Mouse (Mus musculus) kidney, adult 2 months (tissue): Measurements from ENCODE around the gene Ccdc134. TPM values are rescaled to one million over a fixed set of nuclear protein-coding genes. Genes with fewer than 3 reads are reported as not detected.

Experiments
- DNase-seq: peaks from one replicate; pipeline ENCODE4 v3.0.0; 2021
- H3K27ac ChIP-seq: fragments of 200-500 bp; 2 replicates; pipeline ENCODE4 v1.5.1; 2012; ENCODE audit warnings: low read depth, low read length, control low read depth, inconsistent platforms; ENCODE audit not compliant: insufficient read depth
- H3K27me3 ChIP-seq: fragments of 200-500 bp; replicated peaks from 2 replicates; pipeline ENCODE4 v1.6.1; 2012; ENCODE audit warnings: mild to moderate bottlenecking, moderate library complexity, low read length, inconsistent platforms; ENCODE audit not compliant: control insufficient read depth, insufficient read depth
- H3K36me3 ChIP-seq: fragments of 200-500 bp; 2 replicates; pipeline ENCODE4 v1.6.1; 2012; ENCODE audit warnings: mild to moderate bottlenecking, moderate library complexity, low read length, inconsistent platforms; ENCODE audit not compliant: control insufficient read depth, insufficient read depth
- H3K4me1 ChIP-seq: fragments of 200-500 bp; 2 replicates; pipeline ENCODE4 v1.6.1; 2011; ENCODE audit warnings: low read length; ENCODE audit not compliant: control insufficient read depth, insufficient read depth
- H3K4me3 ChIP-seq: fragments of 200-500 bp; 2 replicates; pipeline ENCODE4 v1.5.1; 2011; ENCODE audit warnings: mild to moderate bottlenecking, low read depth, low read length, control low read depth; ENCODE audit not compliant: insufficient read depth
- CTCF ChIP-seq: fragments of 200-500 bp; conservative IDR thresholded peaks from 2 replicates; pipeline ENCODE4 v1.5.1; 2011; ENCODE audit warnings: low read depth, mild to moderate bottlenecking, control low read depth, low read length, moderate library complexity, mixed read lengths; ENCODE audit not compliant: insufficient read depth, insufficient read length
- POLR2A ChIP-seq: fragments of 200-500 bp; IDR thresholded peaks from one replicate; pipeline ENCODE4 v1.6.1; 2011; ENCODE audit warnings: low read depth, low read length, control low read depth
- WGBS: fragments of 180-500 bp; shearing (Covaris S2); methylation state at CpG from one replicate; pipeline ENCODE4 v1.1.7; 2018; 5-methylcytosine and 5-hydroxymethylcytosine counted together
- polyA plus RNA-seq: library from polyadenylated mRNA; depleted of rRNA; stranded (reverse); fragments of >200 nt; gene quantifications from 2 replicates; pipeline ENCODE4 v1.2.3, GENCODE M21; 2012

Ccdc134 gene
- polyA plus RNA-seq, 1 experiment = 6.9 TPM

GRCm38 (mm10) chr15:82160731-82161640 lies 33.3 kb downstream of the Ccdc134 start:
- H3K36me3 ChIP-seq = no peaks in the 10 kb centered on the region
- H3K27ac ChIP-seq = no peak overlapping the region
- no peak overlapping the region for H3K4me3 ChIP-seq
- H3K27me3 ChIP-seq = no peaks in the 10 kb centered on the region
- peak; percentile 23 for DNase-seq
- H3K4me1 ChIP-seq = peaks cover 30% of the 10 kb centered on the region
- TF ChIP-seq CTCF (no peak), POLR2A (no peak)
- WGBS = 47% methylated on average over 11 of the region's 11 CpGs

- Histone ChIP-seq H3K36me3 (no peaks in the 10 kb centered on the region), H3K27ac (no peak overlapping the region), H3K4me3 (no peak overlapping the region), H3K4me1 (peaks cover 36% of the 10 kb centered on the region), H3K27me3 (no peaks in the 10 kb centered on the region)
- TF ChIP-seq CTCF (no peak), POLR2A (no peak)
- DNase-seq = no peak
- 90% methylated on average over 12 of the region's 12 CpGs for WGBS
Observed at GRCm38 (mm10) chr15:82161965-82162600, 34.4 kb downstream of the Ccdc134 start.

DNA sequence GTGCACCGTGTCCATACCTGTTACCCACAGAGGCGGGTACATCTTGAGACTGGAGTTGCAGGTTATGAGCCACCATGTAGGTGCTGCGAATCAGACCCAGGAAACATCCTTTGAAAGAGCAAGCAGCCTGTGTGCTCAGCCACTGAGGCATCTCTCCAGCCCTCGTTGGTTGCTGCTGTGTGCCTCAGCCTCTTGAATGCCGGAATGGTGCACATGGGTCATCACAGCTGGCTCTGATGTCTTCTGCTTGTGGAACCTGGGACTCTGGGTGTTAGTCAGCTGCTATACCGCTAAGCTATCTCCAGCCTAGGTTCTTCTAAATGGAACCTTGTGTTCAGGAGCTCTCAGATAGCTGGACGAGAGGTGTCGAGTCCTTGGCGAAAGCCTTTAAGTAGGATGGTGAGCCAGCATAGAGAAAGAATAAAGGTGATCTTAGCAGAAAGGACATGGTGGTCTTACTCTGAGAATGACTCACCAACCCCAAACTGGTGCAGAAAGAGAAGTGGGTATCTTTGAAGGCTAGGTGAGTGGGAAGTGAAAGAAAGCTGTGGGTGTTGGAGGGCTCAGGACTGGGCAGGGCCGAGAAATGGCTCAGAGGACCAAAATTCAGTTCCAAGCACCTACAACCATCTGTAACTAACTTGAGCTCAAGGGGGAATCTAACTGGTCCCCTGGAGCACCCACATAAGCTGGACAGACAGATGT lies 35.8 kb downstream of the Ccdc134 start:
- H3K4me1 ChIP-seq = peaks cover 51% of the 10 kb centered on the region
- H3K27me3 ChIP-seq = no peaks in the 10 kb centered on the region
- TF ChIP-seq POLR2A = no peak
- no peak for TF ChIP-seq CTCF
- no peak for DNase-seq
- H3K27ac ChIP-seq = no peak overlapping the region
- H3K4me3 ChIP-seq = no peak overlapping the region
- WGBS = 85% methylated on average over 10 of the region's 10 CpGs
- H3K36me3 ChIP-seq = no peaks in the 10 kb centered on the region

GRCm38 (mm10) chr15:82164061-82164399 lies 36.3 kb downstream of the Ccdc134 start:
- Histone ChIP-seq H3K27ac (no peak overlapping the region), H3K27me3 (no peaks in the 10 kb centered on the region), H3K4me1 (peaks cover 53% of the 10 kb centered on the region), H3K36me3 (no peaks in the 10 kb centered on the region), H3K4me3 (no peak overlapping the region)
- WGBS = 59% methylated on average over 4 of the region's 4 CpGs
- peak; percentile 25 for DNase-seq
- TF ChIP-seq POLR2A (no peak), CTCF (peak; percentile 15; the same call in 1 of the 2 replicates)

GRCm38 (mm10) chr15:82164496-82164895 lies 36.8 kb downstream of the Ccdc134 start:
- Histone ChIP-seq H3K27me3 (no peaks in the 10 kb centered on the region), H3K4me3 (no peak overlapping the region), H3K4me1 (peaks cover 53% of the 10 kb centered on the region), H3K36me3 (no peaks in the 10 kb centered on the region), H3K27ac (no peak overlapping the region)
- no peak for TF ChIP-seq POLR2A
- TF ChIP-seq CTCF = no peak
- no peak for DNase-seq
- 41% methylated on average over 7 of the region's 7 CpGs for WGBS

DNA sequence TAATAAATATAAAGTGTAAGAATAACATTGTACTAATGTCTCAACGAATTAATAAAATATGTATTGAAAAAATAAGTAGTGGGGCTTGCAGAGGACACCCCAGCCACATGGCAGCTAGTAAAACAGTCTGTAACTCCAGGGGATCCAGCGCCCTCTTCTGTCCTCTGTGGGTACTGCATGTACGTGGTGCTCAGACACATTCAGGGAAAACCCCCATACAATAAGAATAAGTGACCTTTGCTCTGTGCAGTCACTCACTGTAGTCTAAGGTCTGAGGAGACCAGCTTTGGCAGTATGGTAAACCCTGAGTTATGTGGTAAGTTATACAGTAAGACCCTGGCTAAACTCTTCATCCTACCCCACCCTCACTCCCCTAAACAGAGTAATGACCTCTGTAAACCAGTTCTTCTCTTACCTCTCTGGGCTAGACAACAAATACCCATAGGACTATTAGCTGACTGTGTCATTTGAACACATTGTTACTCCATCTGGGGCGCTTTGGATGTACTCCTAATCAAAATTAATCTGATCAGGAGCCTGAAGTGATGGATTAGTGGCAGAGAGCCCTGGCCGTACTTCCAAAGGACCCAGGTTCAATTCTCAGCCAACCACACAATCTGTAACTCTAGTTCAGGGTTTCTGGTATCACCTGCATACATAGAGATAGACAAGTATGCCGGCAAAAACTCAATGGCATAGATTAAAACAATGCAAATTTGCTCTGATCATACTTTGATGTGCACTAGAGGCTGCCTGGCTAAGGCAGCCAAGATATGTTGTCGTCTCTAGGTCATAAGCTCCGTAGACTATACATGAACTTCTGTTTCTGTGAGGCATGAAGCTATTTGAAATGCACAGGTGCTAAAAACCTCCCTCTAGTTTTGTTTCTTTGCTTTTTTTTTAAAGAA lies 37.9 kb downstream of the Ccdc134 start:
- Histone ChIP-seq H3K4me3 (no peak overlapping the region), H3K36me3 (no peaks in the 10 kb centered on the region), H3K27ac (peak overlapping the region; percentile 96), H3K27me3 (no peaks in the 10 kb centered on the region), H3K4me1 (peaks cover 48% of the 10 kb centered on the region)
- TF ChIP-seq POLR2A = no peak
- TF ChIP-seq CTCF = peak; percentile 90
- peak; percentile 81 for DNase-seq
- 39% methylated on average over 8 of the region's 8 CpGs for WGBS
